Mouse (Mus musculus) intestine, postnatal 0 days (tissue): ENCODE measurements around the gene Gmnn. TPM values are rescaled to one million over a fixed set of nuclear protein-coding genes. Genes with fewer than 3 reads are reported as not detected.

Experiments used
- ATAC-seq: fragments of 200-750 bp; cut with Nextera tagmentation; 2 replicates; pipeline ENCODE4 v1.8.0; 2017; ENCODE audit warnings: mild to moderate bottlenecking, moderate TSS enrichment, moderate library complexity
- H3K27ac ChIP-seq: fragments of 300-500 bp; sonication (generic); 2 replicates; pipeline ENCODE4 v1.5.1; 2014; ENCODE audit warnings: mild to moderate bottlenecking, low read depth, low read length, moderate library complexity
- H3K27me3 ChIP-seq: fragments of 300-500 bp; sonication (generic); replicated peaks from 2 replicates; pipeline ENCODE4 v1.6.1; 2014; ENCODE audit warnings: low read length, mixed read lengths; ENCODE audit not compliant: control insufficient read depth, insufficient read depth
- H3K36me3 ChIP-seq: fragments of 300-500 bp; sonication (generic); 2 replicates; pipeline ENCODE4 v1.6.1; 2014; ENCODE audit warnings: mild to moderate bottlenecking, moderate library complexity; ENCODE audit not compliant: control insufficient read depth, insufficient read depth
- H3K4me1 ChIP-seq: fragments of 300-500 bp; sonication (generic); replicated peaks from 2 replicates; pipeline ENCODE4 v1.6.1; 2014; ENCODE audit warnings: antibody characterized with exemption, low read length, mixed read lengths; ENCODE audit not compliant: control insufficient read depth, insufficient read depth
- H3K4me2 ChIP-seq: fragments of 300-500 bp; sonication (generic); replicated peaks from 2 replicates; pipeline ENCODE4 v1.6.1; 2014; ENCODE audit warnings: low read depth, mild to moderate bottlenecking, moderate library complexity
- H3K4me3 ChIP-seq: fragments of 300-500 bp; sonication (generic); 2 replicates; pipeline ENCODE4 v1.5.1; 2014; ENCODE audit warnings: low read depth, low read length
- H3K9ac ChIP-seq: fragments of 300-500 bp; sonication (generic); 2 replicates; pipeline ENCODE4 v1.6.1; 2014; ENCODE audit warnings: mild to moderate bottlenecking, low read depth, low read length
- H3K9me3 ChIP-seq: fragments of 300-500 bp; sonication (generic); 2 replicates; pipeline ENCODE4 v1.6.1; 2016; ENCODE audit warnings: mixed run types; ENCODE audit not compliant: control insufficient read depth
- CTCF ChIP-seq: sonication (generic); IDR thresholded peaks from 2 replicates; pipeline ENCODE4 v1.5.1; 2016; ENCODE audit warnings: low read depth, mild to moderate bottlenecking, control low read depth, antibody characterized with exemption, moderate library complexity
- WGBS: fragments of 180-500 bp; shearing (Covaris S2); extraction: QIAGEN DNeasy Blood & Tissue Kit; methylation state at CpG from one replicate; pipeline ENCODE4 v1.1.7; 2014; 5-methylcytosine and 5-hydroxymethylcytosine counted together
- polyA plus RNA-seq: library from polyadenylated mRNA; unstranded; fragments of >200 nt; fragmentation: Nextera tagmentation; extraction: Ambion mirVana; gene quantifications from 2 replicates; pipeline ENCODE4 v1.2.1, GENCODE M21; 2015

Gmnn gene
- polyA plus RNA-seq: 47.7 and 50.6 TPM in 2 replicates

DNA sequence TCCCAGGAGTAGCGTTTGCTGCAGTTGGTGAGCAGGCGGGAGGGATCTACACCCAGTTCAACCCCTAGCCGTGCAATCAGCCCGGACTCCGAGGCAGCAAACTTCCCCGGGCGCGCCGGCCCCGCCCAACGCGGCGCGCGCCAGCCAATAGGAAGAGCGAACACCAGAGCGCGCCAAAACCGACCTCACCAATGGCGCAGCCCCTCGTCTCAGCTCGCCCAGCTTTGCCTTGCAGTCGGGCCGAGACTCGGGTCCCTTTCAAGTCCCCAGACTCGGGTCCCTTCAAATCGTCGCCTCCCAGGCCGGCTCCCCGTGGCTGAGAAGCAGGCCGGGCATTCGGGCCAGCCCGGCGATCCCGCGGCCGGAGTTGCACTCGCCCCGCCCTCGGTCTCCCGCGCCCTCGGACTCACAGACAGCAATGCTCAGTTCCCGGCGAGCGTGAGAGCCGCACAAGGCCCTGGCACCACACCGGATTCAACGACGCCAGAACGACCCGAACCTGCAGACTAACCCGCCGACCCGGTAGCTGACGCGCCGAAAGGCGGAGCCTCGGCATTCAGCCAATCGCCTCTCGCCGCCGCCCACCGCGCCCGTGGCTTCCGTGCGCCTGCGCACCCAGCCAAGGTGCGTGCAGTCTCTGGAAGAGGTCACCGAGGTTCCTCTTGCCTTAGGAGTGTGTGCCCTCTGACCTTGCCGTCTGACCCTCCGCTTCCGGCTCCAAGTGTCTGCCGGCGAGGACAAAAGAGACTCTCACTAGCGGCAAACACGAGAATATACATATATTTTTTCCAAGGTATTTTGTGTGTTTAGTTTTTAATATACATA, at the start of gene Gmnn:
TSS of gene Gmnn (minus strand) at position 521 of the 825 bp plus-strand sequence.
- peak within 1 kb of the TSS; percentile 76 for H3K27ac ChIP-seq
- WGBS: under 1% methylated on average over 79 of the region's 79 CpGs
- H3K36me3 ChIP-seq: peaks cover 8% of the 10 kb centered on the region; the same call in 1 of the 2 replicates
- H3K9me3 ChIP-seq: no peaks in the 10 kb centered on the region
- H3K4me1 ChIP-seq: no peaks in the 10 kb centered on the region
- H3K4me2 ChIP-seq: peak within 1 kb of the TSS; percentile 79
- TF ChIP-seq CTCF: no peak
- peak within 1 kb of the TSS; percentile 64 for H3K4me3 ChIP-seq
- peak; percentile 97 for ATAC-seq
- no peaks in the 10 kb centered on the region for H3K27me3 ChIP-seq
- peak within 1 kb of the TSS; percentile 61 for H3K9ac ChIP-seq

DNA sequence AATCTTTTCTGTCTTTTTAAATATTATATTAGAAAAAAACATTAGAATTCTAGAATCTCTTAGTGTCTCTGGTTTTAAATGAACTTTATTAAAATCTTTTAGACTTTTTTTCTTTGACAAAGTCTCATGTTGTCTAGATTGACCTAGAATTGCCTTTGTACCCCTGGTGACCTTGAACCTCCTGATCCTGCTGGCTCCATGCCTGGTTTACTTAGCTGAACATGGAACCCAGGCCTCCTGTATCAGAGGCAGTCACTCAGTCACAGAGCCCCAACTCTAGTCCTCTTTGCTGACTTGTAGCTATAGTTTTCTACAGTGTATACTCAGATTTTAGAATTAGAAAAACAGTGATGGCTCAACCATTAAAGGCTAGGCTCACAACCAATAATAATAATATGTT, 44.4 kb upstream of the Gmnn start:
- Histone ChIP-seq H3K27me3 (no peaks in the 10 kb centered on the region), H3K9ac (no peak overlapping the region), H3K9me3 (no peaks in the 10 kb centered on the region), H3K4me2 (no peak overlapping the region), H3K36me3 (peaks cover 44% of the 10 kb centered on the region), H3K27ac (no peak overlapping the region), H3K4me1 (no peaks in the 10 kb centered on the region), H3K4me3 (no peak overlapping the region)
- ATAC-seq: no peak
- no peak for TF ChIP-seq CTCF

DNA sequence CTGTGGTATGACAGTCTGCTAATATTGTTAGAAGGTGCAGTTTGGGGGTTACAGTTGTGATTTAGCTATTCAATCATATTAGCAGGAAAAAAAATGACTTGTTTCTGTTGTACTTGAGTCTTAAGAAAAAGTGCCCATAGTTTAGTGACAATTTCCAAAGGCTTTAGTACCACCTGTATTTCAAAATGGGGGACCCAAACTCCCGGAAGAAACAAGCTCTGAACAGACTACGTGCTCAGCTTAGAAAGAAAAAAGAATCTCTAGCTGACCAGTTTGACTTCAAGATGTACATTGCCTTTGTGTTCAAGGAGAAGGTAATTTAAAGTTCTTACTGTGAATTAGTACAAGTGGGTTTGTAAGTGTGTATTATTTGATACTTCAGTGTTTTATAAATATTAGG, 41.5 kb upstream of the Gmnn start:
- H3K36me3 ChIP-seq: peaks cover 20% of the 10 kb centered on the region
- no peaks in the 10 kb centered on the region for H3K27me3 ChIP-seq
- H3K9me3 ChIP-seq: no peaks in the 10 kb centered on the region
- TF ChIP-seq CTCF: no peak
- WGBS: 0% methylated on average over 2 of the region's 2 CpGs
- H3K4me2 ChIP-seq: peak overlapping the region; percentile 81
- no peak overlapping the region for H3K9ac ChIP-seq
- peak overlapping the region; percentile 98 for H3K4me3 ChIP-seq
- H3K27ac ChIP-seq: no peak overlapping the region
- no peak for ATAC-seq
- H3K4me1 ChIP-seq: no peaks in the 10 kb centered on the region

DNA sequence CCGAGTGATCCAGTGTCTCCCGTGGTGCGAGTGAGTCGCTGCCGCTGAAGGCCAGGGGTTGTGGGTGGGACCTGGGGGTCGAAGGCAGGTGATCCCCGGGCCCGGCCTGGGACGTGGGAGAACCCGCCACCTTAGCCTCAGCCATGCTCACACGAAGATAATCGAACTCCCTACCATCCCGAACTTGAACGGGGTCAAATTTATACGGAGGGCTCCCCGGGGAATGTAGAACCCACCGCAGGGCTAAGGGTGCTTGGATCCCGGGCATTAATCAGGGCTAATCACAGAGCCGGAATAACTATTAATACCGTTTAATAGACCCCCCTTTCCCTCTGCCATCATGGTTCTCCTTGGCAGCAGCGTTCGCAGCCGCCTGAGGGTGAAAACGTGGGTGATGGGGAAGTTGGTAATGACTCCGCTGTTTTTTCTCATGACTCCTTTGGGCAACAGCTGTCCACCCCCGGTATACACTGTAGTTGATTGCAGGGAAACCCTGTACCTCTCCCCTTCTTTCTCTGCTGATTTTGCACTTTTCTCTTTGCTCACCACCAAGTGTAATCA, 40.5 kb upstream of the Gmnn start:
- H3K4me2 ChIP-seq: peak overlapping the region; percentile 81
- no peak for TF ChIP-seq CTCF
- H3K36me3 ChIP-seq: peaks cover 10% of the 10 kb centered on the region
- no peaks in the 10 kb centered on the region for H3K9me3 ChIP-seq
- H3K4me1 ChIP-seq: no peaks in the 10 kb centered on the region
- H3K27me3 ChIP-seq: no peaks in the 10 kb centered on the region
- ATAC-seq: no peak
- peak overlapping the region; percentile 100; the same call in 1 of the 2 replicates for H3K27ac ChIP-seq
- H3K4me3 ChIP-seq: peak overlapping the region; percentile 98
- 0% methylated on average over 26 of the region's 26 CpGs for WGBS
- peak overlapping the region; percentile 100 for H3K9ac ChIP-seq

DNA sequence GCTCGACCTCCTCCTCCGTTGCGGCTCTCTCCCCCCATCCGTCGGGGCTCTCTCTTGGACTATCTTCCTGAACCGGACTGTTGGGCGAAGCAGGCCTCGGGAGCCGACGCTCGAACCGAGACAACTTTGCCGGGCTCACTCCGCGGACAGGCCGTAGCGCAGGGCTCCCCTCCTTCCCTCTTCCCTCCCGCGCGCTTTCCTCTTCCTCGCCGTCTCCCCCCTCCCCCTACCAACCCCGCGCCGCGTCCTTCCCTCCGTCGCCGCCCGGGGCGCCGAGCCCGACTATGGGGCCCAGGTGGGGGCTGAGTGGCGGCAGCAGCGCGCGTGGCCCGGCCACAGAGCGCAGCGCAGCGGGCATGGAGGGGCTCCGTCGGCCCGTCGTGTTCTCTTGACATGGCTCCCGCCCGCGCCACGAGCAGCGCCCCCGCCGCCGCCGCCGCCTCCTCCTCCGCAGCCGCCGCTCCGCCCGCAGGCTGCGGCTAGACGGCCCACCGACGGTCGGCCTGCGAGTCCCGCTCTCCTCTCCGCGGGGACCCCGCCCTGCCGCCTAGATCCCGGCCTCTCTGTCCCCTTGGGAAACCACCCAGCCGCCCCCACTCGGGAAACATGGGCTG, 39.7 kb upstream of the Gmnn start, which contains the start of gene BC005537:
TSS of gene BC005537 (plus strand) at position 350 of the 614 bp plus-strand sequence.
- peak; percentile 59 for TF ChIP-seq CTCF
- peak within 1 kb of the TSS; percentile 98 for H3K4me3 ChIP-seq
- WGBS: under 1% methylated on average over 41 of the region's 74 CpGs
- H3K9ac ChIP-seq: peak within 1 kb of the TSS; percentile 100
- 0 out of 2 replicates have a peak, but pooled peaks cover 7% of the 10 kb centered on the region for H3K36me3 ChIP-seq
- ATAC-seq: peak; percentile 71
- peak within 1 kb of the TSS; percentile 100 for H3K27ac ChIP-seq
- H3K4me2 ChIP-seq: peak within 1 kb of the TSS; percentile 81
- no peaks in the 10 kb centered on the region for H3K9me3 ChIP-seq
- no peaks in the 10 kb centered on the region for H3K27me3 ChIP-seq
- H3K4me1 ChIP-seq: no peaks in the 10 kb centered on the region

DNA sequence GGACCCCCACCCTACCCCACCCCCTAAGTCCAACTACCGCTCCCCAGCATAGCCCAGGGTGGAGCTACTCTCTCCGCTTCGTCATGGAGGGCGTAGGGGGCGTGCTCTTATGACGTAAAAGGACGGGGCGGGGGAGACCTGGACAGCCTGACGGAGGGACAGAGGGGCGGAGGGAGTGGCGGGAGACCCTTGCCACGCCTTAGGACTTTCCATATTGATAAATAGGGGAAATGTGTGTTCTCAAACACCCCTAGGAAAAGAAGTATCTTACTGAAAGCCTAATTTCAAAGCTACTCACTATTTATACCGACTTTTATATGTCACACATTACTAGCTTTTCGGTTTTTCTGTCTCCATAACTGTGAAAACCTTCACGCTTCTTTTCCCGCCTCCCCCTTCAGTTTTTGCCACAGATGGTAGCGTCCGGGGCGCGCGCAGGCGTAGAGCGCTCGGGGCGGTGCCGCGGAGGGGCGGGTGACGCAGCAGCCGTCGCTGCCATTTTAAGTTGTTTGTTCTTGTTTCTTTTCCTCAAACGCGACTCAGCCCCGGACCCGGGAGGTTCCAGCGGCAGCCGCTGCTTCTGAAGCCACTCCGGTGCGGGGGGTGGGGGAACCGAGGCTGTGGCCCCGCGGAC, 39.1 kb upstream of the Gmnn start:
- Histone ChIP-seq H3K4me2 (peak overlapping the region; percentile 81), H3K9me3 (no peaks in the 10 kb centered on the region), H3K4me3 (peak overlapping the region; percentile 98), H3K4me1 (no peaks in the 10 kb centered on the region), H3K27ac (peak overlapping the region; percentile 100), H3K36me3 (0 out of 2 replicates have a peak, but pooled peaks cover 4% of the 10 kb centered on the region), H3K9ac (peak overlapping the region; percentile 100), H3K27me3 (no peaks in the 10 kb centered on the region)
- TF ChIP-seq CTCF: no peak
- under 1% methylated on average over 40 of the region's 42 CpGs for WGBS
- ATAC-seq: peak; percentile 96
